Comparison of ENCODE assay signal across 8 mouse cellular contexts in genomic region chr13:54055448-54055861, GRCm38 (mm10). TPM values are rescaled to one million over a fixed set of nuclear protein-coding genes. Genes with fewer than 3 reads are reported as not detected.
DNase-seq lines count a peak whose midpoint lies in the region; ATAC-seq and TF ChIP-seq lines count a peak whose summit lies in the region.

Gene Drd1 (minus strand): TSS chr13:54055705.

- ATAC-seq in common myeloid progenitor, adult 5-6 weeks (replicated peaks; ENCODE audit: low read depth, poor library complexity, severe bottlenecking): peak; percentile 96
- peak; percentile 46; the same call in 1 of the 2 replicates for ATAC-seq in intestine, embryonic 16.5 days
- peak; percentile 79 for ATAC-seq in midbrain, embryonic 11.5 days (ENCODE audit: low FRiP score)
- no peak for ATAC-seq in inflammation-experienced regulatory T-cells, adult 6 months

- H3K4me3 ChIP-seq in intestine, embryonic 16.5 days (ENCODE audit: low read length): peak within 1 kb of the TSS; percentile 43
- H3K4me3 ChIP-seq in midbrain, embryonic 11.5 days (ENCODE audit: low read depth, low read length): peak within 1 kb of the TSS; percentile 49
- peak within 1 kb of the TSS; percentile 52 for H3K4me3 ChIP-seq in small intestine, adult 2 months (ENCODE audit: low read depth, low read length)

- no peak within 1 kb of the TSS for H3K27ac ChIP-seq in intestine, embryonic 16.5 days (ENCODE audit: low read length)
- no peak within 1 kb of the TSS for H3K27ac ChIP-seq in midbrain, embryonic 11.5 days (ENCODE audit: low read depth, low read length)
- no peak within 1 kb of the TSS for H3K27ac ChIP-seq in small intestine, adult 2 months (ENCODE audit: insufficient read depth, low read depth, low read length)

- H3K4me1 ChIP-seq in intestine, embryonic 16.5 days (ENCODE audit: control insufficient read depth, insufficient read depth, low read length): peaks cover 5% of the 10 kb centered on the region; the same call in 1 of the 2 replicates
- H3K4me1 ChIP-seq in midbrain, embryonic 11.5 days (ENCODE audit: control insufficient read depth, insufficient read depth, low read length): peaks cover 7% of the 10 kb centered on the region
- peaks cover 3% of the 10 kb centered on the region for H3K4me1 ChIP-seq in small intestine, adult 2 months (ENCODE audit: control insufficient read depth, insufficient read depth, insufficient read length, low read length)

- H3K9me3 ChIP-seq in intestine, embryonic 16.5 days (ENCODE audit: control insufficient read depth, low read length): no peaks in the 10 kb centered on the region
- no peaks in the 10 kb centered on the region for H3K9me3 ChIP-seq in midbrain, embryonic 11.5 days (ENCODE audit: control insufficient read depth, low read length)

- H3K36me3 ChIP-seq in intestine, embryonic 16.5 days (ENCODE audit: control insufficient read depth, insufficient read depth, low read length): no peaks in the 10 kb centered on the region
- H3K36me3 ChIP-seq in midbrain, embryonic 11.5 days (ENCODE audit: control insufficient read depth, insufficient read depth, low read length): no peaks in the 10 kb centered on the region
- no peaks in the 10 kb centered on the region for H3K36me3 ChIP-seq in small intestine, adult 2 months (ENCODE audit: control insufficient read depth, insufficient read depth, low read length)

- under 1% methylated on average over 31 of the region's 31 CpGs for WGBS in intestine, embryonic 16.5 days
- under 1% methylated on average over 31 of the region's 31 CpGs for WGBS in midbrain, embryonic 11.5 days
- 1% methylated on average over 31 of the region's 31 CpGs for WGBS in small intestine, adult 2 months

- no peak for TF ChIP-seq POLR2A in small intestine, adult 2 months (IDR thresholded peaks at IDR 0.05; ENCODE audit: low read depth, low read length)

- peaks cover 22% of the 10 kb centered on the region for H3K27me3 ChIP-seq in intestine, embryonic 16.5 days (replicated peaks; ENCODE audit: control insufficient read depth, insufficient read depth, low read length)
- H3K27me3 ChIP-seq in midbrain, embryonic 11.5 days (ENCODE audit: control insufficient read depth, insufficient read depth, low read length): peaks cover 21% of the 10 kb centered on the region
- H3K27me3 ChIP-seq in small intestine, adult 2 months (ENCODE audit: control insufficient read depth, insufficient read depth, low read length): peaks cover 10% of the 10 kb centered on the region; the same call in 1 of the 2 replicates

- H3K9ac ChIP-seq in intestine, embryonic 16.5 days (ENCODE audit: low read depth, low read length): peak within 1 kb of the TSS; percentile 46
- peak within 1 kb of the TSS; percentile 51 for H3K9ac ChIP-seq in midbrain, embryonic 11.5 days (ENCODE audit: low read length)

- intact Hi-C loops in gastrocnemius, postnatal 14 days (cut with DNase I; ENCODE audit: low total_unique reads): loop anchor here (5.0 kb wide), 1 partner anchor 273 kb away; no protein-coding TSS in a partner anchor
- intact Hi-C loops in left cerebral cortex, postnatal 4 days (cut with DNase I): loop anchor here (10.0 kb wide), 1 partner anchor 621 kb away; no protein-coding TSS in a partner anchor

- TF ChIP-seq CTCF in small intestine, adult 2 months (IDR thresholded peaks at IDR 0.05; ENCODE audit: extremely low read depth, insufficient read length, insufficient replicate concordance, low read depth, low read length): peak; percentile 64; the same call in 1 of the 2 replicates

- H3K4me2 ChIP-seq in intestine, embryonic 16.5 days (ENCODE audit: low read depth, low read length): peak within 1 kb of the TSS; percentile 79
- H3K4me2 ChIP-seq in midbrain, embryonic 11.5 days: peak within 1 kb of the TSS; percentile 98

- DNase-seq in ZHBTc4 (ENCODE audit: low read depth, low spot score): peak; percentile 77
- peak; percentile 44 for DNase-seq in gastrocnemius, postnatal 14 days
- peak; percentile 81 for DNase-seq in left cerebral cortex, postnatal 4 days
- DNase-seq in midbrain, embryonic 11.5 days (ENCODE audit: low spot score, missing footprints): peak; percentile 98

RNA-seq across cellular contexts. Expression of gene Drd1, which starts in this region (rescaled TPM):
- total RNA-seq in common myeloid progenitor, adult 5-6 weeks (2017): 0.27 TPM in 1 of 2 replicates, not detected in the other
- total RNA-seq in gastrocnemius, postnatal 14 days (2021): under 1 TPM; 0.16 to 0.55 TPM
- polyA plus RNA-seq in intestine, embryonic 16.5 days (2015; fragmentation: Nextera tagmentation; extraction: Ambion mirVana): 0.15 and 0.16 TPM in 2 replicates
- total RNA-seq in left cerebral cortex, postnatal 4 days (2021): 10 to 100 TPM; 26.0 to 28.0 TPM
- 0.55 and 0.86 TPM in 2 replicates for polyA plus RNA-seq in midbrain, embryonic 11.5 days (2014; fragmentation: Nextera tagmentation; extraction: Ambion mirVana)
- polyA plus RNA-seq in small intestine, adult 2 months (2012; rRNA removed): not detected in 2 replicates
- under 1 TPM in 1 of 3 experiments, not detected in 2; 0.09 TPM for polyA plus RNA-seq in inflammation-experienced regulatory T-cells, adult 6 months (2017; shearing (Covaris generic))

Comparison
In these comparisons a context has a peak if more than half of its experiments do, and no peak if none do; other contexts are left out.
1. RNA of gene Drd1 (total RNA-seq): 26.0 to 28.0 TPM in left cerebral cortex, postnatal 4 days; 0.16 to 0.55 TPM in gastrocnemius, postnatal 14 days and 0.27 TPM in common myeloid progenitor, adult 5-6 weeks; every median in the first group is over 10 times any median in the second.
2. Peak in ATAC-seq in common myeloid progenitor, adult 5-6 weeks; RNA of the gene not detected or under 1 TPM.
3. Peak in DNase-seq in gastrocnemius, postnatal 14 days; RNA of the gene not detected or under 1 TPM.
4. Peak in ATAC-seq, H3K4me3 ChIP-seq, H3K9ac ChIP-seq and H3K4me2 ChIP-seq in intestine, embryonic 16.5 days; RNA of the gene not detected or under 1 TPM.
5. Peak in DNase-seq, ATAC-seq, H3K4me3 ChIP-seq, H3K9ac ChIP-seq and H3K4me2 ChIP-seq in midbrain, embryonic 11.5 days; RNA of the gene not detected or under 1 TPM.
6. DNase-seq: peak in every context shown above with its lines; median percentile 98 in midbrain, embryonic 11.5 days; 81 in left cerebral cortex, postnatal 4 days; 77 in ZHBTc4; 44 in gastrocnemius, postnatal 14 days.
7. Peak in every context shown above with its lines, with median percentiles within 50 percentile points of each other: H3K4me3 ChIP-seq.